ENCODE assay signal across 7 mouse cellular contexts in the genomic region with DNA sequence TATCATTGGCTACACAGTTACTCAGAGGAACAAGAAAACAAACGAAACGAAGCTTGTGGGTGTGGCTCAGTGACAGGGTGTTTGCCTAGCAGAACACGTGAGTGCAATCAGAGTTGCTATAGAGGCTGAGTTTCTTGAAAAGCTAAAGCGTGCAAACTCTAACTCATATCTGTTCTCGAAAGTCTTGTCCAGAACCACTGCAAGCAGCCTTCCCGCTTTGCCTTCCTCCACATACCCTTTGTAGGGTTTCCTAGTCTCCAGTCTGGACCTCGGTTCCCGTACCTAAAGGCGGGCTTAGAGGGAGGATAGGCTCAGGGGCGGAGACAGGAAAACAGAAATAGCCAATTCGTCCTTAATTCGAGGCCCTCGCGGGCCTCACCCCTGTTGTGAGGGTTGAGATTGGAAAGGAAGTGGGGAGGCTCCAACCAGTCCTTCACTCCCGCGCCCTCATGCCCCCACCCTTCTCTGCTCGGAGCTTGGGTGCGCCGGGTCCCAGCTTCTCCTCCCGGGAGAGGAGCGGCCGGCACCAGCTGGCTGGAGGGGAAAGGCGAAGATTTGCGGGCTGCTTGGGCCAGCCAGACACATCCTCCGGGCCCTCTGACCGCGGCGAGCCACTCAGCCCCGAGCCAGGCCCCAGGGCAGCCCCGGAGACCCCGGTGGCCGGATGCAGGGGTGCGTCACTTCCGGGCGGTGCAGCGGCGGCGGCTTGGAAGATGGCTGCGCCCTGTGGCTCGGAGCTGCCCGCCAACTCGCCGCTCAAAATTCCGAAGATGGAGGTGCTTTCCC. TPM values are rescaled to one million over a fixed set of nuclear protein-coding genes. Genes with fewer than 3 reads are reported as not detected.
A peak's percentile ranks its signal among the peaks of the same experiment; 100 is the strongest.
DNase-seq lines count a peak whose midpoint lies in the region; ATAC-seq and TF ChIP-seq lines count a peak whose summit lies in the region.

Gene Msantd2 (plus strand): TSS at position 709 of the 786 bp plus-strand sequence.

- H3K4me1 ChIP-seq in intestine, postnatal 0 days (replicated peaks; ENCODE audit: control insufficient read depth, insufficient read depth, low read length): no peaks in the 10 kb centered on the region; the same call in 1 of the 2 replicates
- peaks cover 27% of the 10 kb centered on the region for H3K4me1 ChIP-seq in midbrain, embryonic 12.5 days
- H3K4me1 ChIP-seq in small intestine, adult 2 months (ENCODE audit: control insufficient read depth, insufficient read depth, insufficient read length, low read length): peaks cover 4% of the 10 kb centered on the region

- peak; percentile 84 for DNase-seq in adrenal gland, adult 8-10 months
- DNase-seq in embryo, embryonic 9.5 days (ENCODE audit: extremely low spot score): peak; percentile 93
- DNase-seq in gonadal fat pad, adult 2 months (ENCODE audit: low read depth): peak; percentile 40
- peak; percentile 92 for DNase-seq in left cerebral cortex, postnatal 4 days

- peak; percentile 95 for ATAC-seq in intestine, postnatal 0 days
- peak; percentile 98 for ATAC-seq in midbrain, embryonic 12.5 days (ENCODE audit: low FRiP score, low read depth)

- intact Hi-C loops in left cerebral cortex, postnatal 4 days (cut with DNase I): no loop called here

- no peaks in the 10 kb centered on the region for H3K27me3 ChIP-seq in intestine, postnatal 0 days (replicated peaks; ENCODE audit: control insufficient read depth, insufficient read depth, low read length)
- no peaks in the 10 kb centered on the region for H3K27me3 ChIP-seq in midbrain, embryonic 12.5 days
- no peaks in the 10 kb centered on the region for H3K27me3 ChIP-seq in small intestine, adult 2 months (ENCODE audit: control insufficient read depth, insufficient read depth, low read length)

- peak within 1 kb of the TSS; percentile 91 for H3K9ac ChIP-seq in intestine, postnatal 0 days (ENCODE audit: low read depth, low read length)
- peak within 1 kb of the TSS; percentile 97 for H3K9ac ChIP-seq in midbrain, embryonic 12.5 days (replicated peaks)

- no peak for TF ChIP-seq CTCF in intestine, postnatal 0 days (IDR thresholded peaks at IDR 0.05; ENCODE audit: low read depth)
- no peak for TF ChIP-seq CTCF in small intestine, adult 2 months (IDR thresholded peaks at IDR 0.05; ENCODE audit: extremely low read depth, insufficient read length, insufficient replicate concordance, low read depth, low read length)

- H3K4me3 ChIP-seq in intestine, postnatal 0 days (ENCODE audit: low read depth, low read length): peak within 1 kb of the TSS; percentile 100
- H3K4me3 ChIP-seq in midbrain, embryonic 12.5 days: peak within 1 kb of the TSS; percentile 99
- H3K4me3 ChIP-seq in small intestine, adult 2 months (ENCODE audit: low read depth, low read length): peak within 1 kb of the TSS; percentile 88

- WGBS in intestine, postnatal 0 days: under 1% methylated on average over 41 of the region's 44 CpGs
- under 1% methylated on average over 33 of the region's 44 CpGs for WGBS in midbrain, embryonic 12.5 days
- WGBS in small intestine, adult 2 months: under 1% methylated on average over 44 of the region's 44 CpGs

- TF ChIP-seq POLR2A in small intestine, adult 2 months (IDR thresholded peaks at IDR 0.05; ENCODE audit: low read depth, low read length): no peak; the same call in none of the 2 replicates

- no peaks in the 10 kb centered on the region for H3K9me3 ChIP-seq in intestine, postnatal 0 days (ENCODE audit: control insufficient read depth)
- H3K9me3 ChIP-seq in midbrain, embryonic 12.5 days: no peaks in the 10 kb centered on the region

- peak within 1 kb of the TSS; percentile 95 for H3K4me2 ChIP-seq in intestine, postnatal 0 days (replicated peaks; ENCODE audit: low read depth)
- peak within 1 kb of the TSS; percentile 84 for H3K4me2 ChIP-seq in midbrain, embryonic 12.5 days (replicated peaks)

- peak within 1 kb of the TSS; percentile 99 for H3K27ac ChIP-seq in intestine, postnatal 0 days (ENCODE audit: low read depth, low read length)
- peak within 1 kb of the TSS; percentile 98 for H3K27ac ChIP-seq in midbrain, embryonic 12.5 days (replicated peaks)
- H3K27ac ChIP-seq in small intestine, adult 2 months (ENCODE audit: insufficient read depth, low read depth, low read length): peak within 1 kb of the TSS; percentile 94

- H3K36me3 ChIP-seq in intestine, postnatal 0 days (ENCODE audit: control insufficient read depth, insufficient read depth): no peaks in the 10 kb centered on the region
- H3K36me3 ChIP-seq in midbrain, embryonic 12.5 days: no peaks in the 10 kb centered on the region
- H3K36me3 ChIP-seq in small intestine, adult 2 months (ENCODE audit: control insufficient read depth, insufficient read depth, low read length): no peaks in the 10 kb centered on the region

RNA-seq across cellular contexts. Expression of gene Msantd2, which starts in this region (rescaled TPM):
- total RNA-seq in adrenal gland, adult 8-10 months (2022): 10 to 100 TPM; 17.2 to 33.2 (median 22.6) TPM
- polyA plus RNA-seq in gonadal fat pad, adult 2 months (2012; rRNA removed): 9.2 and 10.4 TPM in 2 replicates
- polyA plus RNA-seq in intestine, postnatal 0 days (2015; fragmentation: Nextera tagmentation; extraction: Ambion mirVana): 7.4 and 8.8 TPM in 2 replicates
- 10 to 100 TPM; 45.4 to 56.0 TPM for total RNA-seq in left cerebral cortex, postnatal 4 days (2021)
- polyA plus RNA-seq in midbrain, embryonic 12.5 days (2016; fragmentation: Nextera tagmentation; extraction: Ambion mirVana): 45.7 and 53.3 TPM in 2 replicates
- 11.8 and 16.2 TPM in 2 replicates for polyA plus RNA-seq in small intestine, adult 2 months (2012; rRNA removed)

Comparison
In these comparisons a context has a peak if more than half of its experiments do, and no peak if none do; other contexts are left out.
1. Peak in every context shown above with its lines: DNase-seq, ATAC-seq, H3K4me3 ChIP-seq and H3K27ac ChIP-seq.
2. DNase-seq: peak in every context shown above with its lines; median percentile 93 in embryo, embryonic 9.5 days; 92 in left cerebral cortex, postnatal 4 days; 84 in adrenal gland, adult 8-10 months; 40 in gonadal fat pad, adult 2 months.